Mouse (Mus musculus) embryonic facial prominence, embryonic 10.5 days (tissue): ENCODE measurements around the gene Vmn1r3. TPM values are rescaled to one million over a fixed set of nuclear protein-coding genes. Genes with fewer than 3 reads are reported as not detected.
"Not testable (repeated sequence)": the region's sequence is repeated elsewhere in the genome, so short reads cannot be mapped to it uniquely, and the experiment has no call there.

ENCODE experiments used
- DNase-seq: peaks from one replicate; pipeline ENCODE4 v3.0.0-alpha.2; 2017; ENCODE audit warnings: low spot score
- H3K27ac ChIP-seq: fragments of 300-500 bp; sonication (generic); replicated peaks from 2 replicates; pipeline ENCODE4 v1.5.1; 2016; ENCODE audit warnings: mild to moderate bottlenecking
- H3K27me3 ChIP-seq: fragments of 300-500 bp; sonication (generic); replicated peaks from 2 replicates; pipeline ENCODE4 v1.6.1; 2016; ENCODE audit warnings: low read depth, mild to moderate bottlenecking; ENCODE audit not compliant: poor library complexity, severe bottlenecking
- H3K36me3 ChIP-seq: fragments of 300-500 bp; sonication (generic); replicated peaks from 2 replicates; pipeline ENCODE4 v1.6.1; 2016; ENCODE audit warnings: mild to moderate bottlenecking, moderate library complexity
- H3K4me1 ChIP-seq: fragments of 300-500 bp; sonication (generic); 2 replicates; pipeline ENCODE4 v1.6.1; 2016
- H3K4me3 ChIP-seq: fragments of 300-500 bp; sonication (generic); 2 replicates; pipeline ENCODE4 v1.5.1; 2016; ENCODE audit warnings: mild to moderate bottlenecking, moderate library complexity
- H3K9me3 ChIP-seq: fragments of 300-500 bp; sonication (generic); 2 replicates; pipeline ENCODE4 v1.6.1; 2016; ENCODE audit warnings: mild to moderate bottlenecking
- WGBS: fragments of 180-500 bp; shearing (Covaris S2); methylation state at CpG from one replicate; pipeline ENCODE4 v1.1.7; 2016; 5-methylcytosine and 5-hydroxymethylcytosine counted together
- polyA plus RNA-seq: library from polyadenylated mRNA; unstranded; fragments of >200 nt; fragmentation: Nextera tagmentation; extraction: Ambion mirVana; gene quantifications from 2 replicates; pipeline ENCODE4 v1.2.1, GENCODE M21; 2016

Vmn1r3 gene
- polyA plus RNA-seq, 1 experiment from 2014 or later = not detected

GRCm38 (mm10) chr4:3209643-3210217 is 24.6 kb upstream of the Vmn1r3 start:
- not testable (repeated sequence) for H3K27me3 ChIP-seq, H3K4me3 ChIP-seq, H3K36me3 ChIP-seq, DNase-seq, H3K9me3 ChIP-seq, H3K27ac ChIP-seq, H3K4me1 ChIP-seq
- 57% methylated on average over 1 of the region's 1 CpGs for WGBS

GRCm38 (mm10) chr4:3176746-3177490 is 8.2 kb downstream of the Vmn1r3 start:
- H3K9me3 ChIP-seq = peaks cover 66% of the 10 kb centered on the region
- WGBS = 86% methylated on average over 10 of the region's 10 CpGs
- peak; percentile 5 for DNase-seq

GRCm38 (mm10) chr4:3176195-3176594 is 9.0 kb downstream of the Vmn1r3 start:
- H3K4me3 ChIP-seq, H3K27ac ChIP-seq, H3K4me1 ChIP-seq, H3K36me3 ChIP-seq, H3K27me3 ChIP-seq: not testable (repeated sequence)
- DNase-seq = peak; percentile 2
- WGBS = 90% methylated on average over 6 of the region's 6 CpGs
- H3K9me3 ChIP-seq = peaks cover 63% of the 10 kb centered on the region

More at GRCm38 (mm10) chr4:3176746-3177490, 8.2 kb downstream of the Vmn1r3 start:
- not testable (repeated sequence) for H3K27me3 ChIP-seq, H3K27ac ChIP-seq, H3K4me1 ChIP-seq, H3K36me3 ChIP-seq, H3K4me3 ChIP-seq

- H3K27ac ChIP-seq, H3K27me3 ChIP-seq, DNase-seq, H3K36me3 ChIP-seq, H3K4me1 ChIP-seq, H3K4me3 ChIP-seq: not testable (repeated sequence)
- WGBS = 85% methylated on average over 7 of the region's 8 CpGs
- H3K9me3 ChIP-seq = peaks cover 59% of the 10 kb centered on the region
Observed at GRCm38 (mm10) chr4:3175756-3176155, 9.4 kb downstream of the Vmn1r3 start.

GRCm38 (mm10) chr4:3174586-3174985 is 10.6 kb downstream of the Vmn1r3 start:
- DNase-seq = peak; percentile 5
- not testable (repeated sequence) for H3K4me1 ChIP-seq, H3K27ac ChIP-seq, H3K4me3 ChIP-seq, H3K36me3 ChIP-seq, H3K27me3 ChIP-seq
- H3K9me3 ChIP-seq = peaks cover 47% of the 10 kb centered on the region
- WGBS = 73% methylated on average over 4 of the region's 4 CpGs

DNA sequence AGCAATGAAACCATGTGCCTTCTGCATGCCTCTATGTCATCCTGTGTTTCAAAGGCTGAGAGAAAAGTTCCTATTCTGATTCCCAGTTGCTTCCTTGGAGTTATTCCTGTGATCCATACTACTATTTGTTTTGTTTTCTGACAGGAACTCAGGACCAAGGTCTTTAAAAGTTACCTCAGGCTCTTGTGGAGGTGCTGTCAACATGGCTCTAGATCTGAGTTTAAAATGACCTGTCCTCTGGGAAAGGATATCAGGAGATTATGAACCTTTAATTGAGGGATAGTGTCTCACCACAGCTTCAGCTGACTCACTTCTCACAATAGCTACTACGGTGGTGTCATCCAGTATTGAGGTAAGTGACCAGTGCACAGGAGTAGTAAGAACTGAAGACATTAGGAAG is 18.1 kb downstream of the Vmn1r3 start, which contains the start of gene Vmn1r2:
Gene Vmn1r2, plus strand, starts transcription at position 301 of the 400 bp plus-strand sequence.
- H3K27ac ChIP-seq, H3K4me3 ChIP-seq, DNase-seq, H3K4me1 ChIP-seq, H3K36me3 ChIP-seq, H3K27me3 ChIP-seq: not testable (repeated sequence)
- no CpG with 5 or more reads among the region's 1 CpGs for WGBS
- H3K9me3 ChIP-seq = peaks cover 23% of the 10 kb centered on the region

DNA sequence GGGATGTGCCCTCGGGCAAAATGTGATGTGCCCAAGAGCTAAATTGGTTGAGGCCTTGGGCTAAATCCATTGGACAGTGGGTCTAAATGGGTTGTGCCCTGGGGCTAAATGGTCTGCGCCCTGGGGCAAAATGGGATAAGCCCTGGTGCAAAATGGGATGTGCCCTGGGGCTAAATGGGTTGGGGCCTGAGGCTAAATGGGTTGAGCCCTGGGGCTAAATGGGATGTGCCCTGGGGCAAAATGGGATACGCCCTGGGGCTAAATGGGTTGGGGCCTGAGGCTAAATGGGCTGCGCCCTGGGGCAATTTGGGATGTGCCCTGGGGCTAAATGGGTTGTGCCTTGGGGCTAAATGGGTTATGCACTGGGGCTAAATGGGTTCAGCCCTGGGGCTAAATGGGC is 20.1 kb downstream of the Vmn1r3 start:
- 89% methylated on average over 4 of the region's 4 CpGs for WGBS
- H3K27ac ChIP-seq = no peak overlapping the region
- peaks cover 23% of the 10 kb centered on the region for H3K9me3 ChIP-seq
- H3K36me3 ChIP-seq = no peaks in the 10 kb centered on the region
- H3K4me1 ChIP-seq = no peaks in the 10 kb centered on the region
- no peak overlapping the region for H3K4me3 ChIP-seq
- no peaks in the 10 kb centered on the region for H3K27me3 ChIP-seq
- peak; percentile 7 for DNase-seq

- not testable (repeated sequence) for H3K27ac ChIP-seq, H3K4me3 ChIP-seq, DNase-seq, H3K36me3 ChIP-seq, H3K27me3 ChIP-seq, H3K4me1 ChIP-seq
- H3K9me3 ChIP-seq = peaks cover 23% of the 10 kb centered on the region
Observed at GRCm38 (mm10) chr4:3164429-3164828, 20.7 kb downstream of the Vmn1r3 start.

DNA sequence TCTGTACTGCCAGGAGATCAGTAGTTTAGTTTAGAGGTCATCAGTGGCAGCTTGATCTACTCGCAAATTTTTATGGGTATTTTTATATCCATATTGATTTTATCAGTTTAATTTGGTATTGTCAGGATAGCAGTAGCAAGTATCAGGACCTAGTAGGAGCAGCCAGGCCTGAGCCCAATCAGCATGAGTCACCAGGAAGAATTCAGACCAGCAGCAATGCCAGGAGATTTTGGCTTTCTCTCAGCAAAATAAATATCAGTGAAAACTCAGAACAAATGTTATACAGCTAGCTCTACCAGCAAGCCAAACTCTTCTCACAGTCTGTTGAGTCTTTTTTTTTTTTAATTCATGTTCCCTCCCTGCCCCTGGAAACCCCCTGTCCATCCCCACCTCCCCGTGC is 31.8 kb downstream of the Vmn1r3 start:
- not testable (repeated sequence) for H3K4me1 ChIP-seq, DNase-seq, H3K27me3 ChIP-seq, H3K27ac ChIP-seq, H3K4me3 ChIP-seq, H3K36me3 ChIP-seq
- H3K9me3 ChIP-seq = peaks cover 15% of the 10 kb centered on the region
- 83% methylated on average over 2 of the region's 2 CpGs for WGBS

DNA sequence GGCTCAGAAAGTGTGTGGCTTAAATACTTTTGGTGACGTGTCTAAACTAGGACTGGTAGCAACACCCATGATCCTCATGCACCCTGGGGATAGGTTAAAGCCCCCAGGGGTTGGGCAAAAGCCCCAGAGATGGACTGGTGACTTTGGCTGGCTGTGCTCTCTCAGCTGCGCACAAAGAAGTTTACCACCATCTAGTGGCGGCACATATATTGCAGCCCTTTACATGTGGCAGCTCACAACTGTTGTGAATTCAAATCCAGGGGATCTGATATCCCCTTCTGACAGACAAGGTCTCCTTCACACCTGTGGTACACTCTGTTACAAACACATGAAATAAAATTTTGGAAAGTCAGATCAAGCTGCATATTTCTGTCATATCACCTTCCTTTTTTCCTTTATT is 37.2 kb downstream of the Vmn1r3 start:
- 45% methylated on average over 2 of the region's 3 CpGs for WGBS
- not testable (repeated sequence) for H3K4me1 ChIP-seq, H3K27me3 ChIP-seq, H3K27ac ChIP-seq, H3K9me3 ChIP-seq, DNase-seq, H3K4me3 ChIP-seq, H3K36me3 ChIP-seq

Other genes starting within 250 kb of the Vmn1r3 start
- gene Vmn1r2, start 18.0 kb downstream of the Vmn1r3 start, polyA plus RNA-seq = not detected in 2 replicates